Mouse (Mus musculus) left cerebral cortex, adult 8-10 months (tissue): ENCODE measurements at regions not wholly inside any gene's neighbourhood (a gene's known extent, or its start where the extent isn't known, plus 50 kb on each side); places are given as distances from the start of the nearest gene placed in this dataset.
"Not testable (repeated sequence)": the region's sequence is repeated elsewhere in the genome, so short reads cannot be mapped to it uniquely, and the experiment has no call there.

Experiments
- DNase-seq, 2 experiments: peaks; one replicate each; pipeline ENCODE4 v3.0.0; 2022; ENCODE audit warnings: low spot score in 2 of 2

- no peak for DNase-seq
These were observed 2615.7 kb downstream of the Poteg start for GRCm38 (mm10) chr8:30063148-30063547.

DNA sequence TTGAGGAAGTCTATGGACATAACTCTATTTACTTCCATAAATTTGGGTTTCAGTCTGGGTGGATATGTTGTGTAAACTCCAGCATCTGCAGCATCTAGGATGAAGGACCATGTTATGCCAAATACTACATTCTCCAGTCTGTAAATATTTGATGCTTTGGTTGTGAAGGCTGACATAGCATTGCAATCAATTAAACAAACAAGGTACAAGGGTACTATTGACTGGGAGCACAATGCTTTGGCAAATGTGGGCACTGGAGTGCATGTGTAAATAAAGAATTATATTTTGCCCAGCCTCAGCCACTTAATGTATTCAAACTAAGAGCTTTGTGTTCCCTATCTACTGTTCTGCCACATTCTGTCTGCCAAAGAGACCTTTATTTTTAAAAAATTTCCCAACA is 2630.3 kb downstream of the Poteg start:
- DNase-seq = no peak

DNA sequence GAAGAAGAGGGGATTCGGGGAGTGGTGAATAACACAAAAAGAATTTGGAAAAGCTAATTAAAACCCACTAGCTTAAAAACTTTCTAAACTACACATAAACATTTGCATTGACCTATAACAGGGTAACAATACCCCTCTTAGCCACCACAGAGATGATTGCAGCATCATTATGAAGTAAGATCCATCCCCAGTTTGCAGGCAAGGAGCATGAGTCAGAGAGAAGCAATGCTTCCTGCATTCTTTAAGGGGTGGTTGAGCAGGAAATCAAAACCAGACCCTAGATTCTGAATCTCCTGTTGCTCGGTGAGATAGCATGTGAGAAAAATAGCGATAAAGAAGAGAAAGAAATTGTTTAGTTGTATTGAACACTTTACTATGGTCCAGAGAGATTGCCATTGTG is 2680.3 kb downstream of the Poteg start:
- no peak for DNase-seq

- no peak for DNase-seq
These were observed 2687.5 kb downstream of the Poteg start for GRCm38 (mm10) chr8:30134999-30135398.

- DNase-seq = no peak
These were observed 2703.8 kb downstream of the Poteg start for GRCm38 (mm10) chr8:30151181-30151844.

DNA sequence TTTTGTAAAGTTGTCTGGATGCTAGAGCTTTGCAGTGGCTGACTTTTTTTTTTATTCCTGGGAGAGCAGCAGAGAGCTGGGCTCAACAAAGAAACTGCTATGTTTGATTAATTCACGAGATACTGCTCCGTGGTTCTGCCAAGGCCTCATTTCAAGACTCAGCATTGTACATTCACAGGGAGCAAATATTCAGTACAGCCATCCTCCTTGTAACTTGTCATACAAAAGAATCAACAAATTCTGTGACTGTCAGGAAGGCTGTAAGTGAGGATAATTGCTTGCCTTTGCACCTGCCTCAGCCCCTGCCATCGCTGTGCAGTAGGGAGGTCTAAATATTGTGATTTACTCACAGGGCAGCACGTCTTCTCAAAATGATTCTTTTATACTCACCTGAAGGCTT is 2705.5 kb downstream of the Poteg start:
- DNase-seq = no peak

GRCm38 (mm10) chr8:30171881-30172280 is 2724.4 kb downstream of the Poteg start:
- no peak for DNase-seq

GRCm38 (mm10) chr8:30202746-30203145 is 2755.3 kb downstream of the Poteg start:
- not testable (repeated sequence) for DNase-seq

- no peak for DNase-seq
These were observed 2779.9 kb downstream of the Poteg start for GRCm38 (mm10) chr8:30227354-30227753.

DNA sequence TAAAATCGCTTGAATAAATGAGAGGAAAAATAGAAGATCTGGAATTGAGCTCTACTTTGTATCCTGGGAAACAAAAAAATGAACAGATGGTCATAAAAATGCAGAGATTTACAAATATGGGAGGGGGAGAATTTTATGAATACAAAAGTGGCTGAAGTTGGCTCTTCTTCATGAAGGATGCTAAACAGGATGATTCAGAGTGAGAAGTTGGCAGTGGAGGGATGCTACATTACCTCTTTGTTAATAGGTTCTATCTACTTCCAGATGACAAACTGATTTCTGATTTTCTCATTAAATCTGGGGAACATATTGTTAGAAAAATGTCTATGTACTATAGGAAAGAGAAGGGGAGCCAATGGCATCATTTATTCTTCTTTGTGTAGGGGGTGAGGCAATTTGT is 2785.8 kb downstream of the Poteg start:
- no peak for DNase-seq

DNA sequence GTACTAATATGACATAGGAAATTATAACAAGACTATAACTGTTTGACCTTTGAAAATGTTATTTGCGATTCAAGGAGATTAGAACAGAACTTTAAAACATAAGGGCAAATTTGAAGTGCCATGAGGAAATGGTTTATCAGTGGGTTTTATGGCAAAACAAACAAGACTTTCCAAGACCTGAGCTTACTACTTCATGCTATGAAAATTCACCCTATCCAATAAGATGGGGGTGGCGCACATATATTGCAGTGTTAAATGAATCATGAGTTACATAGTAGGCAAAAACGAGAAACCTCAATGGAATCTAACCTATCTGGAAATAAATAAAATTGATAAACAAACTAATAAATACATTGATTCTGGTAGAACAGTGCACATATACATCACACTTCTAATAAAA is 2804.3 kb downstream of the Poteg start:
- DNase-seq = no peak

GRCm38 (mm10) chr8:30269949-30270910 is 2822.8 kb downstream of the Poteg start:
- DNase-seq = no peak

DNA sequence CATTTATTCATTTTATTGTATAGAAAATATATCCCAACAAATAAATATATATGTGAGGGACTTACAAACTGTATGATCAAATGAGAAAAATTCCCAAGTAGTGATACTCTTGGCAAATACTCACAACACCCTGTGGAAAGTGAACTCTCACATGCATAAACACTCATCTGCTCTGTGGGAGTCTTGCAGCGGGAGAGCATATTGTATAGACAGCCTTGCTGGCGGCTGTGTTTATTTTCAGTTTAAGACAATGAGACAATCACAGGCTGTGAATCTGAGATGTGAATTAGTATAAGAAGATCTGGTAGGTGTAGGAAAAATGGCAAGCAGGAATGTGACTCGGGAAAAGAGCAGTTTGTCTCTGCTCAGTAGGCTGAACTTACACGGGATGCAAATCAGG is 2841.7 kb downstream of the Poteg start:
- peak in 1 of 2 experiments; percentile 50 for DNase-seq

- DNase-seq = no peak
These were observed 2883.7 kb downstream of the Poteg start for GRCm38 (mm10) chr8:30331201-30331600.

DNA sequence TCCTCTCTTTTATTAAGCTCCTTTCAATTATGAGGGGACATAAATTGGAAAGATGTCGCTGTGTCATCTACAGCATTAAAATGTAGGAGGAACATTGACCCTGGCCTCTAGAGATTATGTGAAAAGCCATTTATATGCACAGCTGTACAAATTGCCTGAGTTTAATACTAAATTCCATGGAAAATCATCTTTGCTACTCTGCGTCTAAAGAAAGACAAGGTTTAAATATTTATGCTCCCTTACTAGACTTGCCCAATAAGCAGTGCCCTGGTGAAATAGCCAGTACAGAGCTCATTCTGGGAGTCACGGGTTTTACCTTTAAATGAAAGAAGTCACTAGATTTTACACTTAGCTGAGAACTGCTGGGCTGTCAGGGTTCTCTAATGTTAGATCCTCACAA is 2885.9 kb downstream of the Poteg start:
- DNase-seq = no peak

DNA sequence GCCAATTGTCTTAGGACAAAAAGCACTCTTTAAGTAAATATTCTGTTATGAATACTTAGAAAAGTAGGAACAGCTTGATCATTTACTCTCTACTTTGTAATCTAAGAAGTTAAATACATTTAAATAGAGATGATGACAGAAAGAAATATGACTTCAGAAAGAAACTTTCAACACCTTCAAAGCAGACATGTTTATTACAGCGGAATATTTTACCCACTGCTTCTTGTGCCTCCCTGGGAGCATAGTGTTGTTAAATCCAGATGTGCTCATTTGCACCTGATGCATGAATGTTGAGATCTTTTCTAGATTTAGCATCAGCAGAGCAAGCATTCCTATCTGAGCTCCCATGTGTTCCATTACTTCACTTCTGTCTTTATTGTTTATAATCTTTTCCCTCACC is 2912.0 kb downstream of the Poteg start:
- no peak for DNase-seq

GRCm38 (mm10) chr8:30365721-30366120 is 2918.3 kb downstream of the Poteg start:
- no peak for DNase-seq

DNA sequence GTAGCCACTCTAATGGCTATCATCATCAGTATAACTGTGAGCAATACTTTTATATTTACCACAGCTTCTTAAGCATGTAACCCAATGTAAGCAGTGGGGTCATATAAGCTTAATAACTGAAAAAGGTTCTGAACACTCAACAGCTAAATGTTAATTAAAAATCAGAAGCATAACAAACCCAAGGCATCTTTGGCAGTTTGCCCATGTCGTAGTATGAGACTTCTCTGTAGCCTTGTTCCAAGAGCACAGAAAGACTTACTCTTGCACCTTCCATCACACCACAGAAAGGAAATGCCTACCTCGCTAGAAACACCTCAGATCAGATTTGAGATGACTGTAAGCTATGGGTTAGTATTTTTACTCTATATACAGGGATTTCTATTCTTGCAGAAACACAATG is 2944.5 kb downstream of the Poteg start:
- no peak for DNase-seq

DNA sequence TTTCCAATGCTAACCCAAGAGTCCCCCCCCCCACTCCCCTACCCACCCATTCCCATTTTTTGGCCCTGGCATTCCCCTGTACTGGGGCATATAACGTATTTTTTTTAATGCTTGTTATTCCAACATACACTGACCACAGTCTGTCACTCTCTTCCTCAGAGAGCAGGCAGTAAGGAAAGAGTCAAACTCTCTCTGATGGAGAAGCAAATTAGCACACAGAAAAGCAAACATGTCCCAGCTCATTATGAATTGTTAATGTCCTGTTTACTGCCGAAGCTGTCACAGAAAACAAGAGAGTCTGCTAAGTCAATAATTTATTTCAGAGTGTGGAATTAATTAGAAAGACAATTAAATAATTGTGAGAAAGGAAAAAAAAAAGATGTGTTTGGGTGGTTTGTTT is 2989.1 kb upstream of the 5930422O12Rik start:
- no peak for DNase-seq

DNA sequence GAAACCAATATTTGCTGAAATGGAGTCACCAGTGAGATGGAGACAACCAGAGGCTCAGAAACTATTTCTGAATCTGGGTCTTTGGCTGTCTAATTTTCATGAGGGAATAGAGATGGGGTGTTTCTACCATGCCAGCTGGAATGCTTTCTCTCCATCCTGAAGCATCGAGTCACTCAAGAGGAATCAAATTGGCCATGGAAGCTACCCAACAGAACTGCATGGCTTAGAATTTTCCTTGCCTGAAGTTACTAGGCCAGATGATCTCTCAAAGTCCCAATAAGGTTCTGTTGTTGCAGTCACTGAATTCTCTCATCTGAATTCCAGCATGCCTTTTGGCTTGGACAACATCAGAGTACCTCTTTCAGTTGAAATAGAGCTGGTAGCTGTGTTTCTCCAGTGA is 2986.7 kb upstream of the 5930422O12Rik start:
- no peak for DNase-seq

- DNase-seq = no peak
These were observed 2984.6 kb upstream of the 5930422O12Rik start for GRCm38 (mm10) chr8:30443874-30444273.

DNA sequence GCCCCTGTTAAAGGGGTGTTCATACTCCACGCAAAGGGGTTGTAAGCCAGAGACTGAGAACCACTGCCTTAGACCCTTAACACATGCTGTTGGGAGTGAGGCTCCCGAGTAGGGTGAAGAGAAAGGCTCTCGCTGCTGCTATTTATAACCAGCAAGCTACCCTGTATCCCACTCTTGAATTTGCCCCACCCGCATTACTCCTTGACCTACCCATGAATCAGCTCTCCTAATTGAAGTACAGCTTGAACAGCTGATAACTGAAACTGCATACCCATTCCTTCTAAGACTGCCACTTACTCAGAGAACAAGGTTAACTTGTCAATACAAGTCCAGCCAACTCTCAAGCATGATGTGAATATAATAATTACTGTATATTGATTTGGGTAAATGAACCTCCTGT is 2984.2 kb upstream of the 5930422O12Rik start:
- DNase-seq = no peak

DNA sequence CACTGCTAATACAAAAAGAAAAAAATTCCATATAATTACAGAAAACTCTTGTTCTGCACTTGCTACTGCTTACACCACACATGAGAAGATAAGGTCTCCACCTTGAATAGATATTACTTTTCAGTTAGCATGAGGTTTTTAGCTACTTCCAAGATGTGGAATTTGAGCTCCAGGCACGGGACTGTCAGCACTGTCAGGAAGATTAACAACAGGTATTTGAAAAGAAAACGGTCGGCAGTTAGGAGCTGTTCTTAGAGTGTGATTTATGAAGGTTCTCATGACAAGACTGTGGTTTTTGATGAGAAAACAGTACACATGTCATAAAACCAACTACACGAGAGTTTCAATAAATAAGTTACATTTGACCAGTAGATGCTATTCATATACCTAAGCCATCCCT is 2970.4 kb upstream of the 5930422O12Rik start:
- no peak for DNase-seq
